Mouse (Mus musculus): ENCODE measurements around the gene Gm20877. TPM values are rescaled to one million over a fixed set of nuclear protein-coding genes. Genes with fewer than 3 reads are reported as not detected.

The Gm20877 gene
- not detected for total RNA-seq (2023)

GRCm38 (mm10) chrY:17093573-17093972 lies at the start of gene Gm20877:
TSS of gene Gm20877 (plus strand) at chrY:17093873.

